Mouse (Mus musculus): Measurements from ENCODE around the gene Aebp1. TPM values are rescaled to one million over a fixed set of nuclear protein-coding genes. Genes with fewer than 3 reads are reported as not detected.

The Aebp1 gene
- total RNA-seq (2023), result under 1 TPM in 1 of 2 experiments, not detected in 1; 0.44 TPM

GRCm38 (mm10) chr11:5861678-5862393 lies at the start of gene Aebp1:
Gene Aebp1, plus strand, starts transcription at chr11:5861947.

GRCm38 (mm10) chr11:5837251-5838246 lies 24.2 kb upstream of the Aebp1 start, which contains the start of gene Polm:
Gene Polm, minus strand, starts transcription at chr11:5838016.

GRCm38 (mm10) chr11:5877921-5878526 lies 16.3 kb downstream of the Aebp1 start, which contains the start of gene Pold2:
Gene Pold2, minus strand, starts transcription at chr11:5878292.

GRCm38 (mm10) chr11:5898531-5898930 lies 36.8 kb downstream of the Aebp1 start, which contains the start of gene Myl7:
Gene Myl7, minus strand, starts transcription at chr11:5898782.

Other genes starting within 250 kb of the Aebp1 start
- 10 to 100 TPM; 63.3 to 63.7 TPM for gene Mrps24, start 146.3 kb upstream of the Aebp1 start, total RNA-seq (2023)
- 10 to 100 TPM; 26.2 to 34.2 TPM for gene Urgcp, start 99.6 kb upstream of the Aebp1 start, total RNA-seq (2023)
- 100 to 1,000 TPM; 181 to 182 TPM for gene Dbnl, start 73.5 kb upstream of the Aebp1 start, total RNA-seq (2023)
- gene Pgam2, start 58.2 kb upstream of the Aebp1 start, total RNA-seq (2023), result not detected
- gene Polm, start 23.9 kb upstream of the Aebp1 start, total RNA-seq (2023), result 100 to 1,000 TPM; 103 to 112 TPM
- gene Pold2, start 16.3 kb downstream of the Aebp1 start, total RNA-seq (2023), result 10 to 100 TPM; 47.4 to 50.0 TPM
- not detected for gene Myl7, start 36.8 kb downstream of the Aebp1 start, total RNA-seq (2023)
- gene Gck, start 88.1 kb downstream of the Aebp1 start, total RNA-seq (2023), result not detected
- gene Ykt6, start 93.7 kb downstream of the Aebp1 start, total RNA-seq (2023), result 10 to 100 TPM; 61.0 to 75.1 TPM
- gene Camk2b, start 204.4 kb downstream of the Aebp1 start, total RNA-seq (2023), result 1 to 10 TPM in 1 of 2 experiments, under 1 TPM in 1; 0.36 to 1.5 TPM

All from B cell, adult 67 days (primary cell).